Mouse (Mus musculus): ENCODE measurements around the gene Vmn1r218. TPM values are rescaled to one million over a fixed set of nuclear protein-coding genes. Genes with fewer than 3 reads are reported as not detected.
"Not testable (repeated sequence)": the region's sequence is repeated elsewhere in the genome, so short reads cannot be mapped to it uniquely, and the experiment has no call there.

Vmn1r218 gene
- polyA plus RNA-seq (2012; ENCODE audit: insufficient read depth, insufficient read length, missing spikeins): not detected in 2 replicates

DNA sequence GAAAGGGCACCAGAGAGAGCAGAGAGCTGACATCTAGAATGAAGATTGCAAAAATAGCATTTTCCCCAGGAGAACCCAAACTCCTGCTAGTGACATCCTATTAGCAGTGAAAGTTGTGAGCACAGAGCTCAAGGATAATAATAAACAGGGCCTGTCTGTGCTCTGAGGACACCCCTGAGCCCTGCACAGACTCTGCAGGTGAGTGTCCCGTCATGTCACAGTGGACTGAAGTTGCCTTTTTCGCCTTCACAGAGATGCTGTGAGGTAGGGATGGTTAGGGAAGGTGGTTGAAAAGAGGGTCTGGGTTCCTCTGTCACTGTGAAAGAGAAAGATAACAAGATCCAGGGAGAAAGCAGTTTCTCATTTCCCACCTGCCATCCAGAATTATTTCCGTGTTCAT is at the start of gene Vmn1r218:
Vmn1r218 (plus strand) TSS at position 57 of the 400 bp plus-strand sequence.
- Histone ChIP-seq H3K4me1 (ENCODE audit: control insufficient read depth, insufficient read depth, insufficient read length, low read length) (no peaks in the 10 kb centered on the region), H3K4me3 (ENCODE audit: insufficient read depth, low read depth, low read length) (no peak within 1 kb of the TSS), H3K27ac (replicated peaks; ENCODE audit: low read depth, low read length) (no peak within 1 kb of the TSS)

DNA sequence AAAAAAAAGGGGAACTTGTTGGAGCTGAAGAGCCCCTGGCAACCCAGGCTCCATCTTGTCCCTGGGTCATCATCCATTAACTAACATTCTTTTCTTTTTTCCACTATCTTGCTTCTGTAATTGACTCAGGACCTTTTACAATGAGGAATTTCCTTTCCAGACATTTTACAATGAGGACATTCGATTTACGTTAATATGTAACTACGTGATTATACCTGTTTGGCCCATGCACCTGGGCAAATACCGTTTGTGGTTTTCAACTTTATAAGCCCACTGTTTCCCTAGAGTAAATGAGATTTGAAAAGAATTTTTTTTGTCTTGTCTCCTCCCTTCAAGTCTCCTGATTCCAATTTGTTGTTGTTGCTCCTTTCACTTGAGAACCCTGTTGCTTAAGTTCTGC is 38.6 kb upstream of the Vmn1r218 start:
- Histone ChIP-seq H3K4me3 (ENCODE audit: insufficient read depth, low read depth, low read length) (no peak overlapping the region), H3K27ac (replicated peaks; ENCODE audit: low read depth, low read length) (no peak overlapping the region), H3K4me1 (ENCODE audit: control insufficient read depth, insufficient read depth, insufficient read length, low read length) (no peaks in the 10 kb centered on the region)

DNA sequence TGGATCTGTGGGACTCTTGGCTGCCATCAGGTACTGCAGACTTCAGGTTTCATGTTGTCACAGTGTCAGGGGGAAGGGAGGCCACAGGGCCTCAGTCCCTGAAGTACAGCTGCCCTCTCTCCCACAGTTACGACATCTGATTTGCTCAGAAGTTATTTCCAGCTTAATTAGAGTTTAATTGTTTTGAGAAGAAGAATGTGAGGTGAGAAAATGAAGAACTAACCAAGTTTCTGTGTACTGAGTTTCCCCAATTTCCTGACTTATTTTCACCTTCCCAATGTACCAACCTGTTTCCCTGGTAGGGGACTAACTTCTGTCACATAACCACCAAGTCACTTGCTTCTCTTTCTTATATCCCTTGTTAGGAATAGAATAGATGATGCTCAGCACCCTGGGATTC is 14.8 kb upstream of the Vmn1r218 start, which contains the start of gene Vmn1r217:
Vmn1r217 (minus strand) TSS at position 101 of the 400 bp plus-strand sequence.
- not testable (repeated sequence) for H3K4me3 ChIP-seq (ENCODE audit: insufficient read depth, low read depth, low read length); H3K27ac ChIP-seq (replicated peaks; ENCODE audit: low read depth, low read length); H3K4me1 ChIP-seq (ENCODE audit: control insufficient read depth, insufficient read depth, insufficient read length, low read length)

DNA sequence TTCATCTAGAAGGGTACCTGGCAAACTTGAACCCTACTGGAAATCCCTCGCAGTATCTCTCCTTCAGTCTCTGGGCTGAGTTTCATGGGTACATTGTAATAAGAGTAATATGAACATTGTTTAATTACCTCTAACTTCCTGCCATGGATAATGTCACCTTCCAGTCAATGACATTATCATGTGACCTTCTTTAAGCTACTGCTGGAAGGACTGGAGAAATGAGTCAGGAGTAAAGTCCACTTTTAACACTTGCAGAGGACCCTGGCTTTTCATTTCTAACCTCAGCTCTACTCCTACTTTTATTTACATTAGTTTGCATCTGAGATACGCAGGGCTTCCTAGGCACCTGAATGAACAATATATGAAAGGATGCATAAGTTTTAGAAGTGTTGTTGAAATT is 12.3 kb upstream of the Vmn1r218 start:
- no peaks in the 10 kb centered on the region for H3K4me1 ChIP-seq (ENCODE audit: control insufficient read depth, insufficient read depth, insufficient read length, low read length)
- H3K4me3 ChIP-seq (ENCODE audit: insufficient read depth, low read depth, low read length): no peak overlapping the region
- H3K27ac ChIP-seq (replicated peaks; ENCODE audit: low read depth, low read length): no peak overlapping the region

DNA sequence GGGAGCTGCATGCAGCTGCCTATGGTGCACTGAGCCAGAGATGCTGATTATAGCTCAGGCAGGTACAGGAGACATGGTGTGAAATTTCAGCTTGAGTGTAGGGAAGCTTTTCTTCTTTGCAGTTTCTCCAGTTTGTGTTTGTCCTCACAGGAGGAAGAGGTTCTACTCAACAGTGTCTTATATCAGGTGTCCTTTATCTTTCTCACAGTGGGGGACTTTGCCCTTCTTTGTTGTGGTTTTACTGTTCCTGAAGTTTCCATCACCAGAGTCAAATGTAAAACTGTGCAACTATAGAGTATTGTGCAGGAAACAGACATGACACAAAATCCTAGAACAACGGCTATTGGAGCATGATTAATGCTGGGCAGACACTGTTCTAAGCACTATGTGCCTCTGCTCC is 546 bp downstream of the Vmn1r218 start:
- Histone ChIP-seq H3K4me1 (ENCODE audit: control insufficient read depth, insufficient read depth, insufficient read length, low read length) (no peaks in the 10 kb centered on the region), H3K4me3 (ENCODE audit: insufficient read depth, low read depth, low read length) (no peak overlapping the region), H3K27ac (replicated peaks; ENCODE audit: low read depth, low read length) (no peak overlapping the region)

- Histone ChIP-seq H3K27ac (replicated peaks; ENCODE audit: low read depth, low read length) (no peak overlapping the region), H3K4me1 (ENCODE audit: control insufficient read depth, insufficient read depth, insufficient read length, low read length) (no peaks in the 10 kb centered on the region), H3K4me3 (ENCODE audit: insufficient read depth, low read depth, low read length) (no peak overlapping the region)
These were observed 5.9 kb downstream of the Vmn1r218 start for GRCm38 (mm10) chr13:23138880-23139279.

DNA sequence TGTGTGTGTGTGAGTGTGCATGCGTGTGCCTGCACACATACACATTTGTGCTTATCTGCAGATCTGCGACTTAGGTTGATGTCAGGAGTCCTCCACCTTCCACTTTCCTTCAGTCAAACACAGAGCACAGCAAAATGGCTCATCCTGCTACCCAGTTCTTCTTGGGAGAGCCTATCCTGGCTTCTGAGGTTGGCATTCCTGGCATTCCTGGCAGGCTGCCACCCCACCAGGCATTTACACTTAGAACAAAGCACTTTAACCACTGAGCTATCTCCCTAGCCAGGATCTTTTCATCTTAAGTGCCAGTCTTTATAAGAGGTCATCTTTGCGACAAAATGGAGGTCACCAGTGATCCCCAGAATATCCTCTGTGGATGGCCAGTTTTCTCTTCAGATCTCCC is 24.9 kb downstream of the Vmn1r218 start:
- no peaks in the 10 kb centered on the region for H3K4me1 ChIP-seq (ENCODE audit: control insufficient read depth, insufficient read depth, insufficient read length, low read length)
- no peak overlapping the region for H3K27ac ChIP-seq (replicated peaks; ENCODE audit: low read depth, low read length)
- no peak overlapping the region for H3K4me3 ChIP-seq (ENCODE audit: insufficient read depth, low read depth, low read length)

GRCm38 (mm10) chr13:23159012-23159411 is 26.1 kb downstream of the Vmn1r218 start, which contains the start of gene Vmn1r219:
Gene Vmn1r219 (plus strand): TSS chr13:23159312.
- no peak within 1 kb of the TSS for H3K27ac ChIP-seq (replicated peaks; ENCODE audit: low read depth, low read length)
- H3K4me3 ChIP-seq (ENCODE audit: insufficient read depth, low read depth, low read length): no peak within 1 kb of the TSS
- H3K4me1 ChIP-seq (ENCODE audit: control insufficient read depth, insufficient read depth, insufficient read length, low read length): no peaks in the 10 kb centered on the region

DNA sequence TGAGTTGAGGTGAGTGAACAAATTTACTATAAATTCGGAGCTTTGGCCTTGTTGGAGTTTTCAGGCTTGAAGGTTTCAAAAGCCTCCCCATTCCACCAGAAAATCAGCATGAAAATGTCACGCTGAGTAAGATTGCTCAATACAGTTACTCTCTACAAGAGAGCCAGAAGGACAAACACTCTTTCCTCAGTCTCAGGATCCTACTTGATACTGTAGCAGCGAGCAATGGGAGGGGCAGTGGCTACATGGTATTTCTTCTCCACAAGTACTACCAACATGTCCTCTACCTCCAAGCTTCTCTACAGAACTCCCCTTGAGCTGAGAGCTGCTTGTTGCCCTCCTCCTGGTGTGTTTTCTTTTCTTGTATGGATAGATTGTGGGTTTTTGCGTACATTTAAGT is 33.5 kb downstream of the Vmn1r218 start:
- not testable (repeated sequence) for H3K4me3 ChIP-seq (ENCODE audit: insufficient read depth, low read depth, low read length); H3K4me1 ChIP-seq (ENCODE audit: control insufficient read depth, insufficient read depth, insufficient read length, low read length); H3K27ac ChIP-seq (replicated peaks; ENCODE audit: low read depth, low read length)

DNA sequence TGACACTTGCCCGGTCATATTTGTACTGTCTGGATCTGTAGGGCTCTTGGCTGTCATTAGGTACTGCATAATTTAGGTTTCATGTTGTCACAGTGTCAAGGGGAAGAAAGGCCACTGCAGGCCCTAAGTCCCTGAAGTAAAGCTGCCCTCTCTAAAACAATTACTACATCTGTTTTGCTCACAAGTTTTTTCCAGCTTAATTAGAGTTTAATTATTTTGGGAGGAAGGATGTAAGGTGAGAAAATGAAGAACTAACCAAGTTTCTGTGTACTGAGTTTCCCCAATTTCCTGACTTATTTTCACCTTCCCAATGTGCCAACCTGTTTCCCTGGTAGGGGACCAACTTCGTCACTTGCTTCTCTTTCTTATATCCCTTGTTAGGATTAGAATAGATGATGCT is 54.9 kb downstream of the Vmn1r218 start, which contains the start of gene Vmn1r220:
Vmn1r220 (minus strand) TSS at position 101 of the 400 bp plus-strand sequence.
- no peak within 1 kb of the TSS for H3K27ac ChIP-seq (replicated peaks; ENCODE audit: low read depth, low read length)
- H3K4me1 ChIP-seq (ENCODE audit: control insufficient read depth, insufficient read depth, insufficient read length, low read length): no peaks in the 10 kb centered on the region
- H3K4me3 ChIP-seq (ENCODE audit: insufficient read depth, low read depth, low read length): no peak within 1 kb of the TSS

Other genes with a start within 250 kb of the Vmn1r218 start
- gene Vmn1r212, start 248.9 kb upstream of the Vmn1r218 start, polyA plus RNA-seq (2012; ENCODE audit: insufficient read depth, insufficient read length, missing spikeins): not detected in 2 replicates
- not detected in 2 replicates for gene Vmn1r213, start 125.5 kb upstream of the Vmn1r218 start, polyA plus RNA-seq (2012; ENCODE audit: insufficient read depth, insufficient read length, missing spikeins)
- gene Vmn1r214, start 102.7 kb upstream of the Vmn1r218 start, polyA plus RNA-seq (2012; ENCODE audit: insufficient read depth, insufficient read length, missing spikeins): not detected in 2 replicates
- not detected in 2 replicates for gene Vmn1r215, start 65.1 kb upstream of the Vmn1r218 start, polyA plus RNA-seq (2012; ENCODE audit: insufficient read depth, insufficient read length, missing spikeins)
- not detected in 2 replicates for gene Vmn1r217, start 14.9 kb upstream of the Vmn1r218 start, polyA plus RNA-seq (2012; ENCODE audit: insufficient read depth, insufficient read length, missing spikeins)
- not detected in 2 replicates for gene Vmn1r219, start 26.2 kb downstream of the Vmn1r218 start, polyA plus RNA-seq (2012; ENCODE audit: insufficient read depth, insufficient read length, missing spikeins)
- gene Vmn1r220, start 54.8 kb downstream of the Vmn1r218 start, polyA plus RNA-seq (2012; ENCODE audit: insufficient read depth, insufficient read length, missing spikeins): not detected in 2 replicates
- gene Vmn1r221, start 81.0 kb downstream of the Vmn1r218 start, polyA plus RNA-seq (2012; ENCODE audit: insufficient read depth, insufficient read length, missing spikeins): not detected in 2 replicates
- gene Vmn1r222, start 102.8 kb downstream of the Vmn1r218 start, polyA plus RNA-seq (2012; ENCODE audit: insufficient read depth, insufficient read length, missing spikeins): not detected in 2 replicates
- not detected in 2 replicates for gene Vmn1r223, start 114.0 kb downstream of the Vmn1r218 start, polyA plus RNA-seq (2012; ENCODE audit: insufficient read depth, insufficient read length, missing spikeins)
- 10.1 and 12.5 TPM in 2 replicates for gene Zfp322a, start 236.1 kb downstream of the Vmn1r218 start, polyA plus RNA-seq (2012; ENCODE audit: insufficient read depth, insufficient read length, missing spikeins)